Mouse (Mus musculus): Measurements from ENCODE around the gene Ube2j1. TPM values are rescaled to one million over a fixed set of nuclear protein-coding genes. Genes with fewer than 3 reads are reported as not detected.
"Not testable (repeated sequence)": the region's sequence is repeated elsewhere in the genome, so short reads cannot be mapped to it uniquely, and the experiment has no call there.

Ube2j1 gene
- polyA plus RNA-seq, 1 experiment, result 34.3 TPM

DNA sequence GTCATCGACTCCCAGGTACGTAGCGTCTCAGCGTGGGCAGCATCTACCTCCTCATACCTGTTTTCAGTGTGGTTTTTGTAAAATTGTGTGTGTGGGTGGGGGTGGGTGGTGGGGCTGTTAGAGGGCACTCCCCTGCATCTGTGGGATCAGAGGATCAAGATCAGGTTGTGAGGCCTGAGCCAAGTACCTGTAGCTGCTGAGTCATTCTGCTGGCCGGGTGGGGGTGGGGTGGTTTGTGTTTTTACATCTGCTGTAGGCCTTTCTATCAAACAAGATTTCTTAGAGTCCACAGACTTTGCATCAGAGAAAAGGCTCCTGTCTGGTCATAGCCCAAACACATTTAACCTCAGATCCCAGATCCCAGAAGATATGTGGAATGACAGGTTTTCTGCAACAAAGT, 35.1 kb upstream of the Ube2j1 start:
- Histone ChIP-seq H3K27ac (ENCODE audit: insufficient read depth, low read length) (peak overlapping the region; percentile 45), H3K9me3 (replicated peaks; ENCODE audit: control insufficient read depth, insufficient read depth, low read length, poor library complexity, severe bottlenecking) (no peaks in the 10 kb centered on the region), H3K4me3 (ENCODE audit: low read depth, low read length) (peak overlapping the region; percentile 49), H3K27me3 (ENCODE audit: control insufficient read depth, insufficient read depth, low read length, poor library complexity, severe bottlenecking) (no peaks in the 10 kb centered on the region), H3K4me1 (ENCODE audit: control insufficient read depth, insufficient read depth, low read length) (peaks cover 10% of the 10 kb centered on the region), H3K36me3 (ENCODE audit: control insufficient read depth, insufficient read depth, low read length, poor library complexity, severe bottlenecking) (no peaks in the 10 kb centered on the region), H3K9ac (ENCODE audit: low read depth, poor library complexity, severe bottlenecking) (peak overlapping the region; percentile 1; the same call in 1 of the 2 replicates)
- TF ChIP-seq EP300 (IDR thresholded peaks at IDR 0.05; ENCODE audit: insufficient read depth, low read depth, low read length), result peak; percentile 82
- TF ChIP-seq CTCF (IDR thresholded peaks at IDR 0.05; ENCODE audit: low read depth, low read length), result no peak

DNA sequence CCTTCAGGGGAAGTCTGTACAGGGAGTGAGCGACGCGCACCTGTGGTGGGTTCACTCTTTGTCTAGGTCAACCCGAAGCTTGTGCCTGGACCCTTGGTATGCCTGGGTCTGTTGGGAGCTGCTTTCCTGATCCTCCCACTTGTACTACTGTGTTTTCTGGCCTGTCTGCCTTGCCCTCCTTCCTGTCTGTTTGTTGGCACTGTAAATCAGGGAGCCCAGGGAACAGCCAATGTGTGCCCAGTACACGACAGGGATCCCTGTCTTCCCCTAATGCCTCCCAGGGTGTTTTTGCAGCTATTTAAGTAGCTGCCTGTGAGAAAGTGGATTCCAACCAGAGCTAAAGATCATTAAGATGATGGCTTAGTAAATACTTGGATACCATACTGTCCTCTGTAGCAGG, 33.6 kb upstream of the Ube2j1 start:
- Histone ChIP-seq H3K36me3 (ENCODE audit: control insufficient read depth, insufficient read depth, low read length, poor library complexity, severe bottlenecking) (no peaks in the 10 kb centered on the region), H3K27me3 (ENCODE audit: control insufficient read depth, insufficient read depth, low read length, poor library complexity, severe bottlenecking) (no peaks in the 10 kb centered on the region), H3K9ac (ENCODE audit: low read depth, poor library complexity, severe bottlenecking) (no peak overlapping the region), H3K27ac (ENCODE audit: insufficient read depth, low read length) (no peak overlapping the region), H3K4me1 (ENCODE audit: control insufficient read depth, insufficient read depth, low read length) (peaks cover 10% of the 10 kb centered on the region), H3K4me3 (ENCODE audit: low read depth, low read length) (no peak overlapping the region), H3K9me3 (replicated peaks; ENCODE audit: control insufficient read depth, insufficient read depth, low read length, poor library complexity, severe bottlenecking) (no peaks in the 10 kb centered on the region)
- TF ChIP-seq POLR2A (IDR thresholded peaks at IDR 0.05; ENCODE audit: insufficient read depth, low read length) (no peak), EP300 (IDR thresholded peaks at IDR 0.05; ENCODE audit: insufficient read depth, low read depth, low read length) (no peak)

DNA sequence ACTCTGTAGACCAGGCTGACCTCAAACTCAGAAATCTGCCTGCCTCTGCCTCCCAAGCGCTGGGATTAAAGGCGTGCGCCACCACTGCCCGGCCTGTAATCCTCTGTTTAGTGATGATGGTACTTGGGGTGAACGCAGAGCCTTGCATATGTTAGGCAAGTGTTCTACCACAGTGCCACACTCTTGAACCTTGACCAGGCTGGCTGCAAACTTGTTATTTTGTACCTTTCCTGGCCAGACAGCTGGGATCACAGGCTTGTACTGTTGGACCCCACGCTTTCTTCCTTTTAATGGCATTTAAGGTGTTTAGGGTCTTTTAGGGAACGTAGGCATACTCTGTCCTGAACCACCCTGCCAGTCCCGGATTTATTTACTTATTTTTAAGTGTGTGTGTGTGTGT, 32.2 kb upstream of the Ube2j1 start:
- H3K9ac ChIP-seq (ENCODE audit: low read depth, poor library complexity, severe bottlenecking), result no peak overlapping the region
- H3K27me3 ChIP-seq (ENCODE audit: control insufficient read depth, insufficient read depth, low read length, poor library complexity, severe bottlenecking), result no peaks in the 10 kb centered on the region
- no peak overlapping the region for H3K27ac ChIP-seq (ENCODE audit: insufficient read depth, low read length)
- TF ChIP-seq POLR2A (IDR thresholded peaks at IDR 0.05; ENCODE audit: insufficient read depth, low read length), result no peak
- TF ChIP-seq EP300 (IDR thresholded peaks at IDR 0.05; ENCODE audit: insufficient read depth, low read depth, low read length), result no peak
- TF ChIP-seq CTCF (IDR thresholded peaks at IDR 0.05; ENCODE audit: low read depth, low read length), result no peak
- H3K4me1 ChIP-seq (ENCODE audit: control insufficient read depth, insufficient read depth, low read length), result peaks cover 10% of the 10 kb centered on the region
- H3K4me3 ChIP-seq (ENCODE audit: low read depth, low read length), result no peak overlapping the region
- no peaks in the 10 kb centered on the region for H3K9me3 ChIP-seq (replicated peaks; ENCODE audit: control insufficient read depth, insufficient read depth, low read length, poor library complexity, severe bottlenecking)
- no peaks in the 10 kb centered on the region for H3K36me3 ChIP-seq (ENCODE audit: control insufficient read depth, insufficient read depth, low read length, poor library complexity, severe bottlenecking)

DNA sequence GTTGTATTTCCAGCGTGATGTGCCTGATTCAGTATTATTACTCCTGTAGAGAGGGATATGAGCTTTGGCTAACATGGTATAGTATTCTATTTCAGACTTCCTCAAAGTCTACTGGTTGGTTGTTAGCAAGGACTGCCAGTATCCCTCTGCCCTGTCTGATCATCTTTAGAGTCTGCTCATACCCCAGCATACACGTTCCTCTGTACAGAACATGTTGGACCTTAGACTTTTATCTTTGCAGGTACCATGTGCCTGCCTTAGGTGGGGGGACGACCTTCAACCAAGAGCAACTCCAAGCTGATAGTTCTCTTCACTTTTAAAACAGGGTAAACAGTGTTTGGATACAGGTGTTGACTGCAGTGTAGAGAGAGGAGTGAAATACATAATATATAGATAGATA, 29.1 kb upstream of the Ube2j1 start:
- TF ChIP-seq EP300 (IDR thresholded peaks at IDR 0.05; ENCODE audit: insufficient read depth, low read depth, low read length) (no peak), CTCF (IDR thresholded peaks at IDR 0.05; ENCODE audit: low read depth, low read length) (no peak), POLR2A (IDR thresholded peaks at IDR 0.05; ENCODE audit: insufficient read depth, low read length) (no peak)
- Histone ChIP-seq H3K36me3 (ENCODE audit: control insufficient read depth, insufficient read depth, low read length, poor library complexity, severe bottlenecking) (peaks cover 2% of the 10 kb centered on the region), H3K27me3 (ENCODE audit: control insufficient read depth, insufficient read depth, low read length, poor library complexity, severe bottlenecking) (no peaks in the 10 kb centered on the region), H3K27ac (ENCODE audit: insufficient read depth, low read length) (no peak overlapping the region), H3K4me1 (ENCODE audit: control insufficient read depth, insufficient read depth, low read length) (peaks cover 6% of the 10 kb centered on the region), H3K9ac (ENCODE audit: low read depth, poor library complexity, severe bottlenecking) (no peak overlapping the region), H3K4me3 (ENCODE audit: low read depth, low read length) (no peak overlapping the region), H3K9me3 (replicated peaks; ENCODE audit: control insufficient read depth, insufficient read depth, low read length, poor library complexity, severe bottlenecking) (no peaks in the 10 kb centered on the region)

DNA sequence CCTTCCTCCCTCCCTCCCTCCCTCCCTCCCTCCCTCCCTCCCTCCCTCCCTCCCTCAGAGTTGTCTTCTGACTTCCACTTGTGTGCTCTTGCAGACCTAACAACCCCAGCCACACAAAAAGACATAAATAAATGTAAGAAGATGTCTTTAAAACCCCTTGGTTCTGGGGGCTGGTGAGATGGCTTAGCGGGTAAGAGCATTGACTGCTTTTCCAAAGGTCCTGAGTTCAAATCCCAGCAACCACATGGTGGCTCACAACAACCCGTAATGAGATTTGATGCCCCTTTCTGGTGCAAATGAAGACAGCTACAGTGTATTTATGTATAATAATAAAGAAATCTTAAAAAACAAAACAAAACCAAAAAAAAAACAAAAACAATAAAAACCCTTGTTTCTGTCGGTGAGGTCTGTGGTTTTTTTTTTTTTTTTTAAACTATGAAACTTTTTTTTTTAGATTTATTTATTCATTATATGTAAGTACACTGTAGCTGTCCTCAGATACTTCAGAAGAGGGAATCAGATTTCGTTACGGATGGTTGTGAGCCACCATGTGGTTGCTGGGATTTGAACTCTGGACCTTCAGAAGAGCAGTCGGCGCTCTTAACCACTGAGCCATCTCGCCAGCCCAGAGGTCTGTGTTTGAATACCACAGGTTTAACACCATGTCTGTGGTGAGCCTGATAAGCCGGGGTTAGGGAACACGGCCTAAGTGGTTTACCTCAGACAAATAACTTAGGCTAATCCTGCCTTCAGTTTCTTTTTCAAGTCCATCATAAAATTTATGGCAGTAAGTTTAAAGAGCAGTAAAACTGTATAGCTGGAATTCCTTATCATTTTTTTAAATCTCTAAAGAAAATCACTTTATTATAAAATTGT, 25.4 kb upstream of the Ube2j1 start:
- H3K4me1 ChIP-seq (ENCODE audit: control insufficient read depth, insufficient read depth, low read length); H3K27ac ChIP-seq (ENCODE audit: insufficient read depth, low read length); H3K9me3 ChIP-seq (replicated peaks; ENCODE audit: control insufficient read depth, insufficient read depth, low read length, poor library complexity, severe bottlenecking); H3K36me3 ChIP-seq (ENCODE audit: control insufficient read depth, insufficient read depth, low read length, poor library complexity, severe bottlenecking); H3K9ac ChIP-seq (ENCODE audit: low read depth, poor library complexity, severe bottlenecking); H3K4me3 ChIP-seq (ENCODE audit: low read depth, low read length); H3K27me3 ChIP-seq (ENCODE audit: control insufficient read depth, insufficient read depth, low read length, poor library complexity, severe bottlenecking): not testable (repeated sequence)

DNA sequence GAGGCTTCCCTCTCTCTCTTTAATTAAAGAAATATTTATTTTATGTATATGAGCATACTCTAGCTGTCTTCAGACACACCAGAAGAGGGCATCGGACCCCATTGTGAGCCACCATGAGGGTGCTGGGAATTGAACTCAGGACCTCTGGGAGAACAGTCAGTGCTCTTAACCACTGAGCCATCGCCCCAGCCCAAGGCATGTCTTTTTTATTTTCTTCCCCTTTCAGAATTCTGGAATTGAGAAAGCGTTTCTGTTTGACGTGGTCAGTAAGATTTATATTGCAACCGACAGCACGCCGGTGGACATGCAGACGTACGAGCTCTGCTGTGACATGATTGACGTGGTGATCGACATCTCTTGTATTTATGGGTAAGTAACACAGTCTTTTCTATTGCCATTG, 24.4 kb upstream of the Ube2j1 start:
- H3K4me1 ChIP-seq (ENCODE audit: control insufficient read depth, insufficient read depth, low read length), result no peaks in the 10 kb centered on the region
- H3K9me3 ChIP-seq (replicated peaks; ENCODE audit: control insufficient read depth, insufficient read depth, low read length, poor library complexity, severe bottlenecking), result no peaks in the 10 kb centered on the region
- peaks cover 2% of the 10 kb centered on the region for H3K36me3 ChIP-seq (ENCODE audit: control insufficient read depth, insufficient read depth, low read length, poor library complexity, severe bottlenecking)
- H3K27ac ChIP-seq (ENCODE audit: insufficient read depth, low read length), result no peak overlapping the region
- H3K27me3 ChIP-seq (ENCODE audit: control insufficient read depth, insufficient read depth, low read length, poor library complexity, severe bottlenecking), result no peaks in the 10 kb centered on the region
- H3K4me3 ChIP-seq (ENCODE audit: low read depth, low read length), result no peak overlapping the region
- TF ChIP-seq EP300 (IDR thresholded peaks at IDR 0.05; ENCODE audit: insufficient read depth, low read depth, low read length) (no peak), CTCF (IDR thresholded peaks at IDR 0.05; ENCODE audit: low read depth, low read length) (no peak), POLR2A (IDR thresholded peaks at IDR 0.05; ENCODE audit: insufficient read depth, low read length) (no peak)
- H3K9ac ChIP-seq (ENCODE audit: low read depth, poor library complexity, severe bottlenecking), result no peak overlapping the region

Measured in ES-Bruce4 (cell line).